Mouse (Mus musculus): ENCODE data around the gene Syne4.

DNA sequence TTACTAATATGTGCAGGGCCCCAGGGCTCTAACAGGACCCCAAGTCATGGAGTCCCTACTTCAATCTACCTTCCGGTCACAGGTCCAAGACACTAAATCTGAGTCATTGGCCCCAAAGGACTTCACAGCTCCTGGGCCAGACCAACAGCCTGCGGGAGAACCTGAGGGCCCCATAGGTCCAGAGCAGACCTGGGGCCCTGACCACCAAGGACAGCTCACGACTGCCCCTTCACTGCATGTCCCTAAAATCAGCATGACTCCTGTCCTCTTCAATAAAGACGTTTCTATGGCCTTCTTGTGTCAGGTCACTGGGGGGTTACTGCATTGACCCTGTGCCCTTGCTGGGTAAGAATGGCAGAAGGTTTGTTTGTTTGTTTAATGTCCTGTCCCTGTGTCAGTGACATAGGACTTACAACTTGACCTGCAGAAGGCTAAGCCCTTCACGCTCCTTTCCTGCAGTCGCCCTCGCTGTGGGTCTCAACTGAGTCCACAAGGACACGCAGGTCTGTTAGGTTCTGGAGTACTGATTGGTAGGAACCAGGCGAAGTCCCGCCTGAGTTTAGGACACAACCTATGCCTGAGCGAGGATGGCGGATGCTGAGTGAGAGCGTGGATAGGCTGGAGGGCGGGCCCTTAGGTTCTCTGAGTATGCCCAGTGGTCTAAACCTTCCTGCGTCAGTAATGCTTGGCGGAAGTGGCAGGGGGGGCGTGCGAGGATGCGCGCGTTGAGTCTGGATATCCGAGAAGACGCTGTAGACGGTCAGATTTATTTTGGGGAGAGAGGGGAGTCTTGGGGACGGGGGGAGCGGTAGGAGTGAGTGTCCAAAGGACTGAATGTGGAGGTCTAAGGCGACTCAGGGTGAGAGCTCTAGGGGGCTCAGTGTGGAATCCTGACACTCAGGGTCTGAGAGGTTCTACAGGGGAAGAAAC, 6.3 kb upstream of the Syne4 start, which contains the start of gene Alkbh6:
- TF ChIP-seq CTCF (IDR thresholded peaks at IDR 0.05; ENCODE audit: low read depth, low read length), result no peak
- no peak for TF ChIP-seq GATA1 (IDR thresholded peaks at IDR 0.05; ENCODE audit: borderline replicate concordance, low read length)

All from G1E (cell line).